Mouse (Mus musculus) CD8-positive naive resting alpha-beta T cell, adult 2 months (primary cell): ENCODE measurements around the gene Washc2.
"Not testable (repeated sequence)": the region's sequence is repeated elsewhere in the genome, so short reads cannot be mapped to it uniquely, and the experiment has no call there.

Source experiments
- DNase-seq, 2 experiments: peaks; one replicate each; pipeline ENCODE4 v3.0.0; 2022; ENCODE audit warnings: low read depth in 2 of 2, low spot score in 2 of 2

The Washc2 gene

DNA sequence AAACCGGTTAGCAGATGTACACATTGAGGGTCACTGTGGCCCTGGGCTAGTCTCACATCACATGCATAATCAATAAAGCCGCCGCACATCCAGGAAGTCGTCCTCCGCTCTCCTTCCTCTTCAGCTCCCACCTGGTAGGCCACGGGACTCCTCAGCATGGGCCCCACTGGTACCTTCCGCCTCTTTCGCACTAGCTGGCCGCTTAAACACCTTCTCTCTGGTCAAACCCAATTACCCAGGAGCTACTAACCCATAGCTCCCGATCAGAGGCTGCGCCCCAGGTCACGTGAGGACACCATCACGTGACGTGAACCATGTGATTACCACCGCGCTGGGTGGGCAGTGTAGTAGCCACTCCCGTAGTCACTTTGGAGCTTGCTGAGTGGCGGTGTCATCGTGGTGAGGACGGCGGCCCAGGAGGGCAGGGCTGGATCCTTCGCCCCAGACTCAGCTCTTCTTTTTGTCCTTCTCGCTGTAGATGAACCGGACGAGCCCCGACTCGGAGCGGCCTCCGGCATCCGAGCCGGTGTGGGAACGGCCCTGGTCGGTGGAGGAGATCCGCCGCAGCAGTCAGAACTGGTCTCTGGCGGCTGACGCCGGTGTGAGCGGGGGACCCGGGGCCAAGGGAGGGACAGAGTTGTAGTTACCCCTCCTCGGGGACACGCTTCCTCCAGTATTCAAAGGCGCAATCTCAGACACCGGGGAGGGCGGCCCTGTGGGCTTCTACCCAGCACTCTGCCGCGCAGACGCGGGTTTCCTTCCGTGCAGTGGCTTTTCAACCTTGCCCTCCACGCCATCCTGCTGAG, at the start of gene Washc2:
Washc2 (plus strand) TSS at position 310 of the 806 bp plus-strand sequence.
- peak; percentile 92 to 93 for DNase-seq

DNA sequence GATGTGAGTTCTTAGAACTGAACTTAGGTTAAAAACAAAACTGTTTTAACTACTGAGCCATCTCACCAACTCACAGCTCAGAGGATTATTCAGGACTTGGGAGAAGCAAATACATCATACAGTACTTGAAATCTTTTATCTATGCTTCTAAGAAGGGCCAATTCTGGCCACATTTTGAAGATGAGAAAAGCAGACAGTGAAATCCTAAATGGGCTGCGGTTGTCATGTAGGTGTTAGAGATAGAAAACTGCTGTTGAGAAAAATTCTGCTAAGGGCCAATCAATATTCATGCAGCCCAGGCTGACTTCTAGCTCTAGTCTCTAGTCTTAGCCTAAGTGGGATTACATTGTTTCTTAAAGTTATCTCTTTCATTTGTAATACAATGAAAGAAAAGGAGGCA, 41.5 kb upstream of the Washc2 start:
- no peak for DNase-seq

DNA sequence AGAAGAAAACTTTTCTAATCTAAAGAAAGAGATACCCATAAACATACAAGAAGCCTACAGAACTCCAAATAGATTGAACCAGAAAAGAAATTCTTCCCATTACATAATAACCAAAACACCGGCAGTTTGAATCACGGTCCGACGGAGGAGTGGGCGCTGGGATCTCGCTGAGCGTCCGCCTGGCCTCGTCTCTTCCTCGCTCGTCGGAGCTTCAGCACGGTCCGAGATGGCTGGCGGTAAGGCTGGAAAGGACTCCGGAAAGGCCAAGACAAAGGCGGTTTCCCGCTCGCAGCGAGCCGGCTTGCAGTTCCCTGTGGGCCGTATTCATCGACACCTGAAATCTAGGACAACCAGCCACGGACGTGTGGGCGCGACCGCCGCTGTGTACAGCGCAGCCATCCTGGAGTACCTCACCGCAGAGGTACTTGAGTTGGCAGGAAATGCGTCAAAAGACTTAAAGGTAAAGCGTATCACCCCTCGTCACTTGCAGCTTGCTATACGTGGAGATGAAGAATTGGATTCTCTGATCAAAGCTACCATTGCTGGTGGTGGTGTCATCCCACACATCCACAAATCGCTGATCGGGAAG, 34.2 kb upstream of the Washc2 start:
- not testable (repeated sequence) for DNase-seq

DNA sequence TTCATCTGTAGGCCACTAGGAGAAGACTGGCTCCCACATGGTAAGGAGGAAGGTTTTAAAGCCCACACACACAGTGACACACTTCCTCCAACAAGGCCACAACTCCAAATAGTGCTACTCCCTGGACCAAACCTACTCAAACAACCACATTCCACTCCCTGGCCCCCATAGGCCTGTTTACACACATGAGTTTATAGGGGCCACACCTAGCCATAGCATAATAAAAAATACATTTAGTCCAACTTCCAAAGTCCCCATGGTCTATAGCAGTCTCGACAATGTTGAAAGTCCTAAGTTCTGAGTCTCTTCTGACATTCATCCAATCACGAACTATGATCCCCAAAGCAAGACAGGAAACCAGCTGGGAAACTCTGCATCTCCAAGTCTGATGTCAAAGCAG, 29.5 kb upstream of the Washc2 start:
- no peak for DNase-seq

DNA sequence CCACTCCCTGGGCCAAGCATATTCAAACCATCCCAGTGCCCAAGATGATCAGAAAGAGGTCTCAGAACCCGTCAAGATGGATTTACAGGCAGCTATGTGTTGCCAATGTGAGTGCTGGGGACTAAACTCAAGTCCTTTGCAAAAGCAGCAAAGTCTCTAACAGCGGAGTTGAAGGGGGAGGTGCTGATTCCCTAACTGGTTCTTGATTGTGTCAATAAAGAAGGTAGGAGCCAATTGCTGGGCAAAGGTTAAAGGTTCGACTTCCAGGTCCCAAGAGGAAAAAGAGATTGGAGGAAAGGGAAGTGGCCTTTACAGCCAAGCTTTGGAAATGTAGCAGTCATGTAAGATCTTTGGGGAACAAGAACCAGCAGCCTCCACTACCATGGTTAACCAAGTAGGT, 27.1 kb upstream of the Washc2 start:
- DNase-seq = no peak

DNA sequence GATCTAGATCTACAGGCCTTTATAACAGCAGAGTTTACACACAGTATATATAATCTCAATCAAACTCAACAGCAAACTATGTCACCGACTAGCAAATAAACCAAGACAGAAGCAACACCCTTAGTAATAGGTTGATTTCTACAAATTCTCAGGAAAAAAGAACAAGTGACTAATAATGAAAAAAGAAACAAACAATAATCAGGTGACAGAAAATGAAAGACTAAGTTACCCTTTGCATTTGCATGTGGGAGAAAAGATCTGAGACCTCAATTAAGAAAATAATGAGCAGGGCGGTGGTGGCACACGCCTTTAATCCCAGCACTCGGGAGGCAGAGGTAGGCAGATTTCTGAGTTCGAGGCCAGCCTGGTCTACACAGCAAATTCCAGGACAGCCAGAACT, 24.3 kb upstream of the Washc2 start:
- DNase-seq = no peak

DNA sequence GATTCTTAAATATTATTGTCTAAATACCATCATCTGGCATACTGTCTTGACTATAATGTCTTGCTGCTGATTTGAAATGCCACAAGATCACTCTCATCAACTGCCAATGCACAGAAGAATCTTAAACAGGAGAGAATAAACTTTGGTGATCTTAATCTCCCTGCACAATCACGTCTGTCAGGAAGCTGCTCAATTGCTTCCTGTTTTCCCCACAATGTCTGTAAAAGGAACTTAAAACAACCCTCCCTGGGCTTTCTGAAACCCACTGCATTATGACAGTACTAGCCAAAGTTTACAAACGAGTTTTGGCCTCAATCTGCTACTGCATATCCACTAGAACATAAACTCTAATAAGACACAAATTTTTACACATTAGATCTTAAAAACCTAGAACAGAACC, 21.4 kb upstream of the Washc2 start:
- no peak for DNase-seq

DNA sequence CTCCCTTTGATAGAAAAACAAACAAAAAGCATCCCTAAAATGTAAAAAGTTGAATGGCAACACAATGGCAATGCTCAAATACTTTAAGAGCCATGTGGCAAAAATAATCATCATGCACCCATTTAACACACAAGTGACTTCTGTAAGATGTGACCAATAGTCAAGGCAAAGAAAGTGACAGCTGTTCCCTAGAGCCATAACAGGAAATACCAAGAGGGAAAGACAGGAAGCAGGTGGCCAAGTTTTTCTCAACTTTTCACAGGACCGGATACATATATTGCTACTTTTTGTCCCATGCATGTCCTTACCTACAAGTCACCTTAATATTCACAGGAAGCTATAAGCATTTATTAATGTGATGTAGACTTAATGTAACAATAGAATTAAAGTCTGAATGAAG, 18.4 kb upstream of the Washc2 start:
- DNase-seq = no peak

DNA sequence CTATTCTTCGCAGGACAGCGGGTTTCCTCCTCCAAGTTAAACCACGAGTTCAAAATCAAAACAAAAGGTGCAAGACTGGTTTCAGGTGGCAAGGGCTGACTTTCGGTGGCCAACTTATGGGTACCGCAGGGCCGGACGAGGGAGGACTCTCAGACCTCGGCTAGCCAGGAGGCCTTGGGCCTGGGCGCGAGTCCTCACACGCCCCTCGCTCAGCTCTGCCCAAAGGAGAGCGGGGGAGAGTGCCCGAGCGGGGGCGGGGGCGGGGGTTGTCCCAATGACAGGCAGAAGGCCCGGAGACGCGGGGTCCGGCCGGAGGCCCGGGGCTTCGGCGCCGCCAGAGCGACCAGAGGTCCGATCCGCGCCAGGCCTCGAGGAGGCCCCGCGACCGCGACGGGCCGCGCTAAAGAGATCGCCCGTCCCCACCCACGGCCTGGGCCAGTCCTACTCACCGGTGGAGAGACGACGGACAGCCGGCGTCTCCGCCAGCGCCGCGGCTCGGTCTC, 15.0 kb upstream of the Washc2 start:
- DNase-seq = peak in 1 of 2 experiments; percentile 19

DNA sequence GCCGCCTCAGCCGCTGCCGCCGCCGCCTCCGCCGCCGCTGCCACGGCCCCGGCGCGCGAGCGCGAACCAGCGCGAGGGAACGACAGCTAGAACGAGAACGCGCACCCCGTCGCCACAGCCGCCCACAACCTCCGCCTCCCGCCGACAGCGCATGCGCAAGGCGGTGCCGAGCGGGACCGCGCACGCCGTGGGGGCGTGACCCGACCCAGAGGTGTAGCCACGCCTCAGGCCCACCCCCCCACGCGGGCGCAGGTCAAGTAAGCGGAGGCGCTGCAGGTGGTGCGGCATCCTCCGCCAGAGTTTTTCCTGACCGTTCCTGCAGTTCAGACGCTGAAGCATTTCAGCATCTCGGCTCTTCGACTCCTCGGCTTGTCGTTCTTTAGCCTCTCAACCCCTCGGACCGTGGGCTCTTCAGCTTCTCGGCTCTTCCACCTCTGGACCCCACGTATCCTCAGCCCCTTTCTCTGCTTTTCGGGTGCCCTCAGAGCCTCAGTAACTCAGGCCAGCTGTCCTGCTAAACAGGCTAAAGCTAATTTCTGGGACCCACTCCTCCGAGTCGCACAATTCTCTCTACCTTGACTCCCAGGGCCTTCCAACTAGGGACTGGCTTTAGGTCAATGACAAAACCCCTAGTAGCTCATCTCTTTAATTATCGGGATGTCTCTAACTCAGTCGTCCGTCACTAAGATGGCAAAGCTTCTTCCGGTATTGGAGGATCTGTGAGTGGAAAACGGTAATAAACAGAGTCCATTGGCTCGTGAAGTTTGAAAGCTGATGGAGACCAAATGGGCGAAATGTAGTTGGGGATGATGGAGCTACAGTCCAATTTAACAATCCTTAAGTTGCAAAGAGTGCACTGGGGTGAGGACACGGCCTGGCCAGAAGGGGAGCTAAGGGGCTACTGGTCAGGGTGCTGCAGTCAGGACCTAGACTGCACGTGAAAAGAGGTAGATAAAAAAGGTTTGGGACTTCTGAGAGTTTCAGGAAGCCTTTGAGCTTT, 14.1 kb upstream of the Washc2 start, which contains the start of gene Tmcc1:
Tmcc1 (minus strand) TSS at position 93 of the 1,000 bp plus-strand sequence.
- DNase-seq = peak; percentile 98 to 99

DNA sequence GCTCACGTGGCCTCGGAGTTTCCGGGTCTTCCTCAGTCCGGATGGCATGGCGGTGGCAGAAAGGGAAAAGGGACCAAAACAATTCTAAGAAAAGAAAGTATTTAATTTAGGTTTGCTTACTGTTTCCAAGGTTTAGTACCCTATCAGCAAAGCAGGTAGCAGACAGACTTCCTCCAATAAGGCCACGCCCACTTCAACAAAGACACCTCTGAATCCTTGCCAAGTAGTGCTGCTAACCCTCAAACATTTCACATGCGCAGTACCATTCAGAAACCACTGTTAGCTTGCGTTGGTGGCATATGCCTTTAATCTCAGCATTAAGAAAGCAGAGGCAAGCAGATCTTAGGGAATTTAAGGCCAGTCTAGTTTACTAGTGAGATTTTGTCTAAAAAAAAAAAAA, 12.0 kb upstream of the Washc2 start:
- no peak for DNase-seq

DNA sequence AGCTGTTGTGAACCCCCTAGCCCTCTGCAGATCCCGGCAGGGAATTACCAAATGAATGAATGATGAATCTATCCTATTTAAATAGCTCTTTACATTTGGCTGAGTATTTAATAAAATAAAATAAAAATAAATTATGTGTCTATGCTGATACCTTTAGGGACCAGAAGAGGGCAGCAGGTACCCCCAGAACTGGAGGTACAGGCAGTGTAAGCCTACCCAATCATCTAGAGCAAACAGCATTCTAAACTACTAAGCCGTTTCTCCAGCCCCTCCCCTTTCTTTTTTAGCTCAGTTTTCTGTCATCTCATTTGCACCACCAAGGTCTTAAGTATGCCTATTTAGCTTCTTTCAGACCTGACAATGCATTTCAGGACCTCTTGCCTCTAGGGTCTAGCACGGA, 9.7 kb upstream of the Washc2 start:
- peak; percentile 21 to 28 for DNase-seq

DNA sequence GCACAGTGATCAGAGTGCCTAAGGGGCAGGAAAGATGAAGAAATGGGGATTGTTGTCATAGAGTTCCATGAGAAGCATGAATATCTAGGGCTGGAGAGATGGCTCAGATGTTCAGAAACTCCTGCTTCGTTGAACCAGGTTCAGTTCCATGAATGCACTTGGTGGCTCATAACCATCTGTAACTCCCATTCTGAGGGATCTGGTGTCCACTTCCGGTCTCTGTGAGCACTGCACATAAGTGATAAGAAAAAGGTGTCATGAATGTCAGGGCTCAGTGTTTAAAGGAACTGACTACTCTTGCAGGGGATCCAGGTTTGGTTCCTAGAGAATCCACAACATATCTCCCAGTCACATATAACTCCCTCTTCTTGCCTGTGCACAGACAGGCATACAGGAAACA, 8.2 kb upstream of the Washc2 start:
- no peak for DNase-seq

DNA sequence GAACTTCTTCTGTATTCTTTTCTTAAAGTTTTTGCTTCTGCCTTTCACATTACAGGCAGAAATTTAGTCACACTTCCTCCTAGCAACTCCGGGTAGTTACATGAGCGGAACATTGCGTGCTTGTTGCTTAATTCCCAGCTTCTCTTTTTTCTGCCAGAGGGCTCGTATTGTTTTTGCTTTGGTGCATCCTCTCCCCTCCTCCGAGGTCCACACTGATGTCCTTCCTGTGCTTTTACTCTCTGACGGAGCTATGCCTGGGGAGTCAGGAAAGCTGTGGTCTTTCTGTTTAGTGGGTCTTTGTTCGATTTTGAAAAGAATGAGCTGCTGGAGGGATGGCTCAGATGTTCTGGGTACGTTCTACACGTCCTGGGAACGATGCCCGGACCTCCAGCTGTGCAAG, 19.9 kb downstream of the Washc2 start:
- DNase-seq = no peak

DNA sequence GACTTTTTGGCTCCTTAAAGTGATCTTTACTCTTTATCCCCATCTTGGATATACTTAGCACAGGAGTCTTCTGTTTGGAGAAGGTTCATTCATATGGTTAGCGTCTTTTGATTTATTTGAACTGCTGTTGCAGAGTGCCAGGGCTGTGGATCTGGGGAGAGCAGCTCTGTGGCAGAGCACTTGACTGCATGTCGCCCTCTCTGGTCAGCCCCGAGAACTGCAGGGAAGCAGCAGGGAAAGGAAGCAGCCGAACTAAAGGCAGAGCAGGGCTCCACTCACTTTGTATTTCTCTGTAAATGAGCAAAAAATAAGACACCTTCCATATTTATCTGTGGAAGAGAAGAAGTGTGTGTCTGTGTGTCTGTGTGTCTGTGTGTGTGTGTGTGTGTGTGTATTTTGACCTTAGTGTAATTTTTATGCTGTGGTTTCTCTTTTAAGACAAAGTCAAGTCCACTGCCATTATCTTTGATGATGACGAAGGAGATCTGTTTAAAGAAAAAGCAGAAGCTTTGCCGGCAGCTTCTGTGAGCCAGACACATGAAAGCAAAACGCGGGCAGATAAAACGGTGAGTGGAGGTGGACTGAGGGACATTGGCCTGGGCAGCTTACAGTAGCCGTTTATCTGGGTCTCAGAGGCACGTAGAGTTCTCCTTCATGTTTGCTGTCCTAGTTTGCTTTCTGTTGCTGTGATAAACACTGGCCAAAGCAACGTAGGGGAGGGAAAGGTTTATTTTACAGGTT, 21.1 kb downstream of the Washc2 start:
- peak; percentile 29 to 55 for DNase-seq

DNA sequence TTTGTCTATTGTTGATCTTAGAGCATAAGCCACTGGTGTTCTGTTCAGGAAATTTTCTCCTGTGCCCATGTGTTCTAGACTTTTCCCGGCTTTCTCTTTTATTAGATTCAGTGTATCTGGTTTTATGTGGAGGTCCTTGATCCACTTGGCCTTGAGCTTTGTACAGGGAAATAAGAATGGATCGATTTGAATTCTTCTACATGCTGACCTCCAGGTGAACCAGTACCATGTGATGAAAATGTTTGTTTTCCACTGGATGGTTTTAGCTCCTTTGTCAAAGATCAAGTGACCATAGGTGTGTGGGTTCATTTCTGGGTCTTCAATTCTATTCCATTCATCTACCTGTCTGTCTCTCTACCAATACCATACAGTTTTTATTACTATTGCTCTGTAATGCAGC, 27.0 kb downstream of the Washc2 start:
- DNase-seq = not testable (repeated sequence)

DNA sequence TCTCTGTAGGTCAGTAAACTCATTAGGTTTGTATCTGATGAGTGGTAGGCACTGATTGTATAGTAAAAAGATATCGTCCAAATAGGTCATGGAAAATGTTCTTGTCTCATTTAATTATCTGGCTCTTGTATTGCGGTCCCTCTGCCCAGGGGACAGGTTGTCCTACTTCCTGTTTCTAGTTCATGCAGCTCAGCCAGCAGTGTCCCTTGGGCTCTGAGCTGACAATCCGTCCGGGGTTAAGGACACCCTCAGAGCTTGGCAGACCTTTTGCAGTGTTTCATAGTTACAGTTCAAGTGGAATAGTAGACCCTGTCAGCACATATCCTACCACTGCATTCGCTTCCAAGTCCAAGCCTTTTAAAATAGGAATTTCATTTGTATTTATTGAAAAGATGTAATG, 27.5 kb downstream of the Washc2 start:
- no peak for DNase-seq

DNA sequence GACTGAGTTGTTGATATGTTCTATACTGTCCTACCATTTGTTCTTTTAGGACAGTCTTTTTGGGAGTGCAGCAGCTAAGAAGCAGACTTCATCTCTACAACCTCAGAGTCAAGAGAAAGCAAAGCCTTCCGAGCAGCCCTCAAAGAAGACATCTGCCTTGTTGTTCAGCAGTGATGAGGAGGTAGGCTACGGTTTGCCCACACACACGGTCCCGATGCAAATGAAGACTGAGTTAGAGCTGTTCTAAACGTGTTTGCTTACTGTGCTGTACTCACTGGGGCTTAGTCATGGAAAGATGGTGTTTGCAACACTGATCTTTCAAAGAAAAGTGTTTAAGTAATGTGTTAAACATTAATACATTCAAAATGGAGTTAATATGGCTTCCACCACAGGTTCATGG, 30.2 kb downstream of the Washc2 start:
- no peak for DNase-seq

DNA sequence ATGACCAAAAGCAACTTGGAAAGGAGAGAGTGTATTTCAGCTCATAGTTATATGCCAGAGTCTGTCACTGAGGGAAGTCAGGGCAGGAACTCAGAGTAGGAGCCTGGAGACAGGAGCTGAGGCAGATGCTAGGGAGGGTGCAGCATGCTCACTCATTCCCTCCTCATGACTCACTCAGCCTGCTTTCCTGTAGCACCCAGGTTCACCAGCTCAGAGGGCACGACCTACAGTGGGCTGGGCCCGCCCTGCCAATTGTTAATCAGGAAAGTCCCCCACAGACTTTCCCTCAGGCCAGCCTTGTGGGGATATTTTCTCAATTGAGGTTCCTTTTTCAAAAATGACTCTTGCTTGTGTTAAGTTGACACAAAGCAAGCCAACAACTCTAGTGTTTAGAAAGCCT, 32.5 kb downstream of the Washc2 start:
- DNase-seq = no peak

DNA sequence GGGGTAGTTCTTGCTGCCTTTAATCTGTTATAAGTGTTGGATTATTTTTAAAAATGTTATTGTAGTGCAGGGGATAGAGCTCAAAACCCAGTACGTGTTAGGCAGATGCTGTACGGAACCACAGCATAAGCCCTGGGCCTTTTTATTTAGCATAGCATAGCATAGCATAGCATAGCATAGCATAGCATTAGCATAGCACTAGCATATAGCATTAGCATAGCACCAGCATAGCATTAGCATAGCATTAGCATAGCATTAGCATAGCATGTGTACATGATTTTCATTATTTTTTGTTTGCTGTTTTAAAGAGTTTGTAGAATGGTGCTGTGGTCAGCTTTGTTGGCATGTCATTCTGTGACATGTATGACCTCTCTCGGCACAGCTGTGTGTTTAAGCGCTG, 51.8 kb downstream of the Washc2 start:
- DNase-seq = no peak

DNA sequence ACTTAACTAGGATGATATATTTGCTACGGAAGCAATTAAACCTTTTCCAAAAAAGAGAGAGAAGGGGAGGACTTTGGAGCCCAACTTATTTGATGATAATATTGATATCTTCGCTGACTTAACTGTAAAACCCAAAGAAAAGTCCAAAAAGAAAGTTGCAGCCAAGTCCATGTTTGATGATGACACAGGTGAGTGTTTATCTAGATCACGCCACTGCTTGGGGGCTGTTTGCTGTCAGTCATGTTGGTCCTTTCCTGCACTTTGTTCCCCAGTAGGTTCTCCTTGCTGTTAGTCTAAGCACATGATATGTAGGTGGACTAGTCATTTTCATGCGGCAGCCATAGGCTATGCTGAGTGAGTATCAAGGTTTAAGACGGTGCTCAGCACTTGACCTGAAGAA, 52.6 kb downstream of the Washc2 start:
- DNase-seq = no peak
